Mouse (Mus musculus) thymus, adult 18-20 months (tissue): Measurements from ENCODE around the gene Tmem39b.

Experiments used
- DNase-seq, 2 experiments: peaks; one replicate each; pipeline ENCODE4 v3.0.0; 2022; ENCODE audit warnings: mixed read lengths in 2 of 2

The Tmem39b gene

GRCm38 (mm10) chr4:129683901-129684493 lies 12.6 kb downstream of the Tmem39b start:
- no peak for DNase-seq

- DNase-seq, result no peak
These were observed 14.8 kb downstream of the Tmem39b start for GRCm38 (mm10) chr4:129681837-129682236.

GRCm38 (mm10) chr4:129672878-129673449 lies 23.7 kb downstream of the Tmem39b start:
- DNase-seq, result peak in 1 of 2 experiments; percentile 14

- peak; percentile 65 to 71 for DNase-seq
These were observed 24.4 kb downstream of the Tmem39b start, which contains the start of gene Kpna6 for GRCm38 (mm10) chr4:129672083-129672877. TSS of gene Kpna6 (minus strand) at chr4:129672767.

GRCm38 (mm10) chr4:129671491-129672082 lies 25.1 kb downstream of the Tmem39b start:
- DNase-seq, result peak in 1 of 2 experiments; percentile 18

- DNase-seq, result no peak
These were observed 34.3 kb downstream of the Tmem39b start for GRCm38 (mm10) chr4:129662255-129662813.

GRCm38 (mm10) chr4:129661584-129661983 lies 35.1 kb downstream of the Tmem39b start:
- DNase-seq, result no peak

GRCm38 (mm10) chr4:129654770-129655169 lies 41.9 kb downstream of the Tmem39b start:
- DNase-seq, result no peak

GRCm38 (mm10) chr4:129650359-129650758 lies 46.3 kb downstream of the Tmem39b start:
- DNase-seq, result no peak

GRCm38 (mm10) chr4:129648656-129649055 lies 48.0 kb downstream of the Tmem39b start:
- DNase-seq, result no peak

GRCm38 (mm10) chr4:129645204-129645603 lies 51.4 kb downstream of the Tmem39b start:
- no peak for DNase-seq

- DNase-seq, result no peak
These were observed 54.9 kb downstream of the Tmem39b start for GRCm38 (mm10) chr4:129641756-129642155.

- DNase-seq, result peak; percentile 94 to 96
These were observed 55.8 kb downstream of the Tmem39b start, which contains the start of gene Txlna for GRCm38 (mm10) chr4:129640638-129641467. TSS of gene Txlna (minus strand) at chr4:129641065.

- peak in 1 of 2 experiments; percentile 39 for DNase-seq
These were observed 56.5 kb downstream of the Tmem39b start for GRCm38 (mm10) chr4:129640101-129640637.

GRCm38 (mm10) chr4:129639221-129639620 lies 57.4 kb downstream of the Tmem39b start:
- DNase-seq, result no peak

GRCm38 (mm10) chr4:129633852-129634251 lies 62.8 kb downstream of the Tmem39b start:
- no peak for DNase-seq

- DNase-seq, result no peak
These were observed 64.8 kb downstream of the Tmem39b start for GRCm38 (mm10) chr4:129631867-129632266.

- no peak for DNase-seq
These were observed 65.7 kb downstream of the Tmem39b start for GRCm38 (mm10) chr4:129630944-129631343.
